In genomic region chr7:80231971-80232488, GRCm38 (mm10) we compare ENCODE assay signal across 8 mouse cellular contexts. TPM values are rescaled to one million over a fixed set of nuclear protein-coding genes. Genes with fewer than 3 reads are reported as not detected.
DNase-seq lines count a peak whose midpoint lies in the region; ATAC-seq and TF ChIP-seq lines count a peak whose summit lies in the region.

No protein-coding gene starts in this region.

- peaks cover 2% of the 10 kb centered on the region for H3K4me1 ChIP-seq in ES-Bruce4 (ENCODE audit: control insufficient read depth, insufficient read depth, low read length)
- H3K4me1 ChIP-seq in forebrain, embryonic 13.5 days = peaks cover 30% of the 10 kb centered on the region
- H3K4me1 ChIP-seq in limb, embryonic 10.5 days = peaks cover 20% of the 10 kb centered on the region
- H3K4me1 ChIP-seq in midbrain, embryonic 16.5 days (ENCODE audit: control insufficient read depth, insufficient read depth, low read length) = peaks cover 22% of the 10 kb centered on the region

- H3K4me3 ChIP-seq in ES-Bruce4 (ENCODE audit: low read depth, low read length) = peak overlapping the region; percentile 83
- H3K4me3 ChIP-seq in forebrain, embryonic 13.5 days = peak overlapping the region; percentile 68
- H3K4me3 ChIP-seq in limb, embryonic 10.5 days = peak overlapping the region; percentile 70
- peak overlapping the region; percentile 69 for H3K4me3 ChIP-seq in midbrain, embryonic 16.5 days (ENCODE audit: low read depth, low read length)

- H3K4me2 ChIP-seq in forebrain, embryonic 13.5 days = peak overlapping the region; percentile 83
- peak overlapping the region; percentile 83 for H3K4me2 ChIP-seq in midbrain, embryonic 16.5 days (ENCODE audit: low read length)

- H3K36me3 ChIP-seq in ES-Bruce4 (ENCODE audit: control insufficient read depth, insufficient read depth, low read length, poor library complexity, severe bottlenecking) = peaks cover 2% of the 10 kb centered on the region; the same call in 1 of the 2 replicates
- peaks cover 14% of the 10 kb centered on the region for H3K36me3 ChIP-seq in forebrain, embryonic 13.5 days (ENCODE audit: poor library complexity, severe bottlenecking)
- peaks cover 15% of the 10 kb centered on the region for H3K36me3 ChIP-seq in limb, embryonic 10.5 days
- peaks cover 4% of the 10 kb centered on the region; the same call in 1 of the 2 replicates for H3K36me3 ChIP-seq in midbrain, embryonic 16.5 days (ENCODE audit: control insufficient read depth, insufficient read depth, low read length)

- no peaks in the 10 kb centered on the region for H3K27me3 ChIP-seq in ES-Bruce4 (ENCODE audit: control insufficient read depth, insufficient read depth, low read length, poor library complexity, severe bottlenecking)
- H3K27me3 ChIP-seq in forebrain, embryonic 13.5 days = peaks cover 15% of the 10 kb centered on the region
- peaks cover 16% of the 10 kb centered on the region; the same call in 1 of the 2 replicates for H3K27me3 ChIP-seq in limb, embryonic 10.5 days (ENCODE audit: low read depth, poor library complexity, severe bottlenecking)
- peaks cover 7% of the 10 kb centered on the region for H3K27me3 ChIP-seq in midbrain, embryonic 16.5 days (ENCODE audit: control insufficient read depth, insufficient read depth, low read depth, low read length)

- H3K27ac ChIP-seq in ES-Bruce4 (ENCODE audit: insufficient read depth, low read length) = no peak overlapping the region
- no peak overlapping the region for H3K27ac ChIP-seq in forebrain, embryonic 13.5 days
- peak overlapping the region; percentile 79 for H3K27ac ChIP-seq in limb, embryonic 10.5 days
- no peak overlapping the region for H3K27ac ChIP-seq in midbrain, embryonic 16.5 days (ENCODE audit: low read length)

- no peaks in the 10 kb centered on the region for H3K9me3 ChIP-seq in ES-Bruce4 (replicated peaks; ENCODE audit: control insufficient read depth, insufficient read depth, low read length, poor library complexity, severe bottlenecking)
- H3K9me3 ChIP-seq in forebrain, embryonic 13.5 days (replicated peaks) = no peaks in the 10 kb centered on the region
- H3K9me3 ChIP-seq in limb, embryonic 10.5 days (replicated peaks) = no peaks in the 10 kb centered on the region
- H3K9me3 ChIP-seq in midbrain, embryonic 16.5 days (replicated peaks; ENCODE audit: control insufficient read depth, low read length, poor library complexity, severe bottlenecking) = no peaks in the 10 kb centered on the region

- no peak for TF ChIP-seq EP300 in ES-Bruce4 (IDR thresholded peaks at IDR 0.05; ENCODE audit: insufficient read depth, low read depth, low read length)

- peak; percentile 58 for DNase-seq in cerebellum, adult 9-10 months
- DNase-seq in cerebellum, postnatal 10 days = no peak
- DNase-seq in limb, embryonic 10.5 days (ENCODE audit: low spot score) = no peak
- no peak for DNase-seq in urinary bladder, adult 18-20 months (ENCODE audit: low spot score in 2 of 2)

- TF ChIP-seq POLR2A in ES-Bruce4 (IDR thresholded peaks at IDR 0.05; ENCODE audit: insufficient read depth, low read length) = no peak

- no peak; the same call in 1 of the 2 replicates for ATAC-seq in forebrain, embryonic 13.5 days
- no peak; the same call in none of the 2 replicates for ATAC-seq in midbrain, embryonic 16.5 days
- ATAC-seq in monocyte, adult 5-6 weeks (replicated peaks; ENCODE audit: insufficient number of reproducible peaks, low FRiP score, low TSS enrichment, poor library complexity, severe bottlenecking) = no peak

- H3K9ac ChIP-seq in ES-Bruce4 (ENCODE audit: low read depth, poor library complexity, severe bottlenecking) = peak overlapping the region; percentile 80
- peak overlapping the region; percentile 77 for H3K9ac ChIP-seq in forebrain, embryonic 13.5 days
- peak overlapping the region; percentile 66 for H3K9ac ChIP-seq in midbrain, embryonic 16.5 days (ENCODE audit: low read depth, low read length)

- under 1% methylated on average over 29 of the region's 29 CpGs for WGBS in forebrain, embryonic 13.5 days
- 1% methylated on average over 29 of the region's 29 CpGs for WGBS in limb, embryonic 10.5 days
- 2% methylated on average over 29 of the region's 29 CpGs for WGBS in midbrain, embryonic 16.5 days

- no peak for TF ChIP-seq CTCF in ES-Bruce4 (IDR thresholded peaks at IDR 0.05; ENCODE audit: low read depth, low read length)

RNA-seq across cellular contexts. Expression of gene Cib1, which starts 0.6 kb away (rescaled TPM):
- 35.5 and 38.4 TPM in 2 replicates for polyA plus RNA-seq in ES-Bruce4 (2011; ENCODE audit: insufficient read depth, insufficient read length, low read depth, missing spikeins)
- polyA plus RNA-seq in forebrain, embryonic 13.5 days (2015; fragmentation: Nextera tagmentation; extraction: Ambion mirVana) = 34.4 and 37.8 TPM in 2 replicates
- polyA plus RNA-seq in limb, embryonic 10.5 days (2016; fragmentation: Nextera tagmentation; extraction: Ambion mirVana) = 68.6 and 75.3 TPM in 2 replicates
- polyA plus RNA-seq in midbrain, embryonic 16.5 days (2015; fragmentation: Nextera tagmentation; extraction: Ambion mirVana) = 24.3 and 26.0 TPM in 2 replicates
- 37.5 to 51.3 TPM (median 45.7 TPM) in 3 replicates for total RNA-seq in monocyte, adult 5-6 weeks (2017)

RNA-seq across cellular contexts. Expression of gene Gdpgp1, which starts 0.6 kb away (rescaled TPM):
- 3.3 and 4.3 TPM in 2 replicates for polyA plus RNA-seq in ES-Bruce4 (2011; ENCODE audit: insufficient read depth, insufficient read length, low read depth, missing spikeins)
- 3.3 and 3.8 TPM in 2 replicates for polyA plus RNA-seq in forebrain, embryonic 13.5 days (2015; fragmentation: Nextera tagmentation; extraction: Ambion mirVana)
- polyA plus RNA-seq in limb, embryonic 10.5 days (2016; fragmentation: Nextera tagmentation; extraction: Ambion mirVana) = 7.2 and 7.5 TPM in 2 replicates
- polyA plus RNA-seq in midbrain, embryonic 16.5 days (2015; fragmentation: Nextera tagmentation; extraction: Ambion mirVana) = 3.7 and 4.6 TPM in 2 replicates
- total RNA-seq in monocyte, adult 5-6 weeks (2017) = 0.86 to 3.5 TPM (median 2.2 TPM) in 3 replicates

RNA-seq across cellular contexts. Expression of gene Ttll13, which starts 14.1 kb away (rescaled TPM):
- 0.84 and 1.2 TPM in 2 replicates for polyA plus RNA-seq in ES-Bruce4 (2011; ENCODE audit: insufficient read depth, insufficient read length, low read depth, missing spikeins)
- polyA plus RNA-seq in forebrain, embryonic 13.5 days (2015; fragmentation: Nextera tagmentation; extraction: Ambion mirVana) = 0.97 and 1.8 TPM in 2 replicates
- polyA plus RNA-seq in limb, embryonic 10.5 days (2016; fragmentation: Nextera tagmentation; extraction: Ambion mirVana) = 0.50 and 0.61 TPM in 2 replicates
- polyA plus RNA-seq in midbrain, embryonic 16.5 days (2015; fragmentation: Nextera tagmentation; extraction: Ambion mirVana) = 2.9 and 3.0 TPM in 2 replicates
- 3.0 TPM in 1 of 3 replicates, not detected in the others for total RNA-seq in monocyte, adult 5-6 weeks (2017)

RNA-seq across cellular contexts. Expression of gene Ngrn, which starts 29.0 kb away (rescaled TPM):
- 29.1 and 32.5 TPM in 2 replicates for polyA plus RNA-seq in ES-Bruce4 (2011; ENCODE audit: insufficient read depth, insufficient read length, low read depth, missing spikeins)
- 56.3 and 57.7 TPM in 2 replicates for polyA plus RNA-seq in forebrain, embryonic 13.5 days (2015; fragmentation: Nextera tagmentation; extraction: Ambion mirVana)
- polyA plus RNA-seq in limb, embryonic 10.5 days (2016; fragmentation: Nextera tagmentation; extraction: Ambion mirVana) = 42.5 and 45.7 TPM in 2 replicates
- 73.8 and 78.5 TPM in 2 replicates for polyA plus RNA-seq in midbrain, embryonic 16.5 days (2015; fragmentation: Nextera tagmentation; extraction: Ambion mirVana)
- total RNA-seq in monocyte, adult 5-6 weeks (2017) = 22.5 to 35.4 TPM (median 27.3 TPM) in 3 replicates

RNA-seq across cellular contexts. Expression of gene Vps33b, which starts 37.4 kb away (rescaled TPM):
- polyA plus RNA-seq in ES-Bruce4 (2011; ENCODE audit: insufficient read depth, insufficient read length, low read depth, missing spikeins) = 15.7 and 16.2 TPM in 2 replicates
- polyA plus RNA-seq in forebrain, embryonic 13.5 days (2015; fragmentation: Nextera tagmentation; extraction: Ambion mirVana) = 14.1 and 17.2 TPM in 2 replicates
- polyA plus RNA-seq in limb, embryonic 10.5 days (2016; fragmentation: Nextera tagmentation; extraction: Ambion mirVana) = 15.2 and 17.9 TPM in 2 replicates
- polyA plus RNA-seq in midbrain, embryonic 16.5 days (2015; fragmentation: Nextera tagmentation; extraction: Ambion mirVana) = 27.3 and 27.5 TPM in 2 replicates
- total RNA-seq in monocyte, adult 5-6 weeks (2017) = 35.8 to 53.3 TPM (median 47.4 TPM) in 3 replicates
